Mouse (Mus musculus): ENCODE data around the gene Tns4. TPM values are rescaled to one million over a fixed set of nuclear protein-coding genes. Genes with fewer than 3 reads are reported as not detected.

The Tns4 gene
- total and polyA plus RNA-seq, 3 experiments, result 0.03 TPM; not detected in 2

DNA sequence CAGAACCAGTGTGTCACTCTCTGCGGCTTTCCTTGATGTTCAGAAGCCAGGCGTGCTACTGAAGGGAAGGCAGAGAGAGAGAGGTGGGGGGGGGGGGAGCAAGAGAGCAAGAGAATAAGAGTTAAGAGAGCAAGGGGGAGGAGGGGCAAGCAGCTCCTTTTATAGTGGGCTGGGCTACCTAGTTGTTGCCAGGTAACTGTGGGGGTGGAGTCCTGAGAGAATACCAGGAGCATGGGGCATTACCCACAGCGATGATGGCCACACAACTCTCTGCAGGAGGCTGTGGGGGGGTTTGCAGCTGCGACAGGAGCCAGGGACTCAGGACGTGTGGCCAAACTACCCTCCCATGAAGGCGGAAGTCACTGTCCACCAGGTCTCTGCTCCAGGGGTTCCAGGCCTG is 63.2 kb downstream of the Tns4 start:
- Histone ChIP-seq H3K79me2 (ENCODE audit: control insufficient read depth, insufficient read depth, low read length, poor library complexity) (peaks cover 27% of the 10 kb centered on the region), H3K27ac (ENCODE audit: control insufficient read depth, low read depth, low read length) (no peak overlapping the region), H3K9me3 (replicated peaks; ENCODE audit: insufficient read depth, low read length) (no peaks in the 10 kb centered on the region), H3K4me1 (ENCODE audit: control insufficient read depth in 1 of 2, insufficient read depth in 2 of 2, low read length in 2 of 2) (peaks cover 0 to 11% of the 10 kb centered on the region in 2 experiments; a peak in 3 of 4 replicates), H3K4me3 (ENCODE audit: control insufficient read depth in 1 of 2, insufficient read depth in 1 of 2, low read depth in 2 of 2, low read length in 2 of 2) (no peak overlapping the region), H3K27me3 (ENCODE audit: control insufficient read depth in 1 of 2, insufficient read depth in 2 of 2, low read length in 2 of 2) (no peaks in the 10 kb centered on the region), H3K9ac (ENCODE audit: control insufficient read depth, low read depth, low read length, poor library complexity, severe bottlenecking) (no peak overlapping the region), H3K36me3 (ENCODE audit: control insufficient read depth in 1 of 2, insufficient read depth in 2 of 2, low read length in 2 of 2) (peaks cover 20 to 21% of the 10 kb centered on the region in 2 experiments)
- no peak for DNase-seq (ENCODE audit: low read depth, low spot score)
- TF ChIP-seq E2F4 (IDR thresholded peaks at IDR 0.05; ENCODE audit: borderline replicate concordance, low read depth, low read length), result no peak
- TF ChIP-seq GABPA (IDR thresholded peaks at IDR 0.05; ENCODE audit: low read depth, low read length), result no peak
- TF ChIP-seq RAD21 (IDR thresholded peaks at IDR 0.05; ENCODE audit: low read depth, low read length), result no peak
- no peak for TF ChIP-seq HCFC1 (IDR thresholded peaks at IDR 0.05; ENCODE audit: low read depth, low read length)
- TF ChIP-seq BHLHE40 (IDR thresholded peaks at IDR 0.05; ENCODE audit: borderline replicate concordance, low read depth, low read length), result no peak

DNA sequence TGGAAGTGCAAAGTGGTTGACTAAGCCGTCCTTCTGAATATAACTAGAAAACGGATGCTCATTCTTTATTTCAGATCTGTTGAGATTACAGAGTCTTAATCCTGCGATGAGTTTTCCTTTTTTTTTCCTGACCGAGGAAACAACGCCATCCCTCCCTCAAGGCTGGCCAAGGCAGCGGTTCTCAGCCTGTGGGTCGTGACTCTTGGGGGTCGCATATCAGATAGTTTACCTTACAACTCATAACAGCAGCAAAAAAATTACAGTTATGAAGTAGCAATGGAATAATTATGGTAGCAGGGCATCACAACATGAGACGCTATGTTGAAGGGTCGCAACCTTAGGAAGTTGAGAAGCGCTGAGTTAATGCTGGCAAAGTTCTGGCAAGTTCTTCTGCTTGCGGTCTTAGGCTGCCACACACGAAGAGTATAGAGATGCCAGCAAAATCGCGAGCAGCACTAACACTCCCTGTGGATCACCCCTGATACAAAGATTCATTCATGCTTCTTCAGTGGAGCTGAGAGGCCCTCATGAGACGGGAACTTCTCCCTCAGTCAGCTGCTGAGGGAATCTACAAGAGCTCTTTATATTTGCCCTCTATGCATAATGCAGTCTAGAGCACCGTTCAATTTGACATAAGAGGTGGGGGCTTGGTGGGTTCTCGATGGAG is 64.5 kb downstream of the Tns4 start:
- Histone ChIP-seq H3K79me2 (ENCODE audit: control insufficient read depth, insufficient read depth, low read length, poor library complexity) (peaks cover 34% of the 10 kb centered on the region), H3K9ac (ENCODE audit: control insufficient read depth, low read depth, low read length, poor library complexity, severe bottlenecking) (peak overlapping the region; percentile 45), H3K27ac (ENCODE audit: control insufficient read depth, low read depth, low read length) (peak overlapping the region; percentile 64), H3K4me3 (ENCODE audit: control insufficient read depth in 1 of 2, insufficient read depth in 1 of 2, low read depth in 2 of 2, low read length in 2 of 2) (0 out of 4 replicates have a peak overlapping the region, but pooled peaks of 1 of the 2 experiments have one; percentile 8), H3K4me1 (ENCODE audit: control insufficient read depth in 1 of 2, insufficient read depth in 2 of 2, low read length in 2 of 2) (peaks cover 0 to 11% of the 10 kb centered on the region in 2 experiments; a peak in 3 of 4 replicates), H3K27me3 (ENCODE audit: control insufficient read depth in 1 of 2, insufficient read depth in 2 of 2, low read length in 2 of 2) (no peaks in the 10 kb centered on the region), H3K36me3 (ENCODE audit: control insufficient read depth in 1 of 2, insufficient read depth in 2 of 2, low read length in 2 of 2) (peaks cover 31% of the 10 kb centered on the region in 2 experiments), H3K9me3 (replicated peaks; ENCODE audit: insufficient read depth, low read length) (no peaks in the 10 kb centered on the region)
- DNase-seq (ENCODE audit: low read depth, low spot score), result no peak
- TF ChIP-seq TAL1 (IDR thresholded peaks at IDR 0.05; ENCODE audit: low read length), result no peak
- 0 out of 4 replicates have a peak, but pooled peaks of 1 of the 2 experiments have one; percentile 12 for TF ChIP-seq POLR2A (IDR thresholded peaks at IDR 0.05; ENCODE audit: control insufficient read depth in 1 of 2, insufficient read depth in 1 of 2, low read depth in 1 of 2, low read length in 2 of 2, poor library complexity in 1 of 2)

DNA sequence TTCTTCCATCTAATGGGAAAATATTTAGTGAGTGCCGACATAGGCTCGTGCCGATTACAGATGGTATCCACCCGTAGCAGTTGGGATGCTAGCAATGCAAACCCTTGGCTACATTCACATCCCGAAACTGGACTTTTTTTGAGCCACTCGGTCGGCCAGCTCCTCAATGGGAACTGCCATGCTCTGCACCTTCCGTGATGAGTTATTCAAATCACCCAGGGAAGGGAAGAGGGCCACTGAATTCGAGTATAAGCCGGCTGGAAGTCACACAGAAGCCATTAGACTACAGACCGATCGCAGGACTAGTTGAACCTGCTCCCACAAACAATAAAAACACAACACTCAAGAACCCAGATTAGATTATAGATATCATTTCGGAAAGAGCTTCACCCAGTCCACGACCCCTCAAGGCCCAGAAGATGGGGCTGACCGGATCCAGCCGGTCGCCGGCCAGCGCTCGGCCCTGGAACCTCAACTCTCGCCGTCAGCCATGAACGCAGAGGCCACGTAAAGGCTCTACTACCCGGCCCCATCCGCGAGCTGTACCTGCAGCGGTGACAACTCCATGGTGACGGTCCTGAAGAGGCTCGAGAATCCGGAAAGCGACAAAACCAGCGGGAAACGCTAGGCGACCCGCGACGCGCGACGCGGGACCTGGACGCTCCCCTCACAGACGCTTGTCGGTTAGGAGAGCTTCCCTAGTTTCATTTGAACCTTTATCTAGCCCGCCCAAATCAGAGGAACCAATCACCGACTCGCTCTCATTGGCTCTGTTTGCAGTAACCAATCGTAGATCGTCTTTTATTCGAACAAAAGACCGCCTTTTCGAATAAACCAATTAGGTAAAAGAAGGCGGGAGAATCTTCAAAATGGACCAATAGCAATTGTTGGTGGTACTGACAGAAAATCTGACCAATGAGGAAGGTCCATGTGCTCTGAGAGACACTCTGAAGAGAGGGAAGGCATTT is 65.3 kb downstream of the Tns4 start, which contains the start of gene Top2a:
TSS of gene Top2a (minus strand) at position 690 of the 968 bp plus-strand sequence.
- Histone ChIP-seq H3K9ac (ENCODE audit: control insufficient read depth, low read depth, low read length, poor library complexity, severe bottlenecking) (peak within 1 kb of the TSS; percentile 97), H3K4me1 (ENCODE audit: control insufficient read depth in 1 of 2, insufficient read depth in 2 of 2, low read length in 2 of 2) (peaks cover 0 to 11% of the 10 kb centered on the region in 2 experiments; a peak in 3 of 4 replicates), H3K27ac (ENCODE audit: control insufficient read depth, low read depth, low read length) (peak within 1 kb of the TSS; percentile 88), H3K9me3 (replicated peaks; ENCODE audit: insufficient read depth, low read length) (no peaks in the 10 kb centered on the region), H3K27me3 (ENCODE audit: control insufficient read depth in 1 of 2, insufficient read depth in 2 of 2, low read length in 2 of 2) (no peaks in the 10 kb centered on the region), H3K79me2 (ENCODE audit: control insufficient read depth, insufficient read depth, low read length, poor library complexity) (peaks cover 37% of the 10 kb centered on the region), H3K36me3 (ENCODE audit: control insufficient read depth in 1 of 2, insufficient read depth in 2 of 2, low read length in 2 of 2) (peaks cover 37 to 39% of the 10 kb centered on the region in 2 experiments), H3K4me3 (ENCODE audit: control insufficient read depth in 1 of 2, insufficient read depth in 1 of 2, low read depth in 2 of 2, low read length in 2 of 2) (peak within 1 kb of the TSS; percentile 88 to 93)
- DNase-seq (ENCODE audit: low read depth, low spot score), result peak; percentile 99
- peak; percentile 98 for TF ChIP-seq TBP (IDR thresholded peaks at IDR 0.05; ENCODE audit: low read depth, low read length)
- no peak for TF ChIP-seq MAZ (IDR thresholded peaks at IDR 0.05; ENCODE audit: low read depth, low read length)
- peak; percentile 94 for TF ChIP-seq MAX (IDR thresholded peaks at IDR 0.05; ENCODE audit: low read length)
- TF ChIP-seq ETS1 (IDR thresholded peaks at IDR 0.05; ENCODE audit: low read depth, low read length), result no peak; the same call in 1 of the 2 replicates
- TF ChIP-seq RAD21 (IDR thresholded peaks at IDR 0.05; ENCODE audit: low read depth, low read length), result no peak
- TF ChIP-seq BHLHE40 (IDR thresholded peaks at IDR 0.05; ENCODE audit: borderline replicate concordance, low read depth, low read length), result no peak
- peak; percentile 83 for TF ChIP-seq HCFC1 (IDR thresholded peaks at IDR 0.05; ENCODE audit: low read depth, low read length)
- TF ChIP-seq SIN3A (IDR thresholded peaks at IDR 0.05; ENCODE audit: low read length), result peak; percentile 97
- peak; percentile 97 for TF ChIP-seq POLR2AphosphoS2 (IDR thresholded peaks at IDR 0.05; ENCODE audit: low read length)
- peak; percentile 99 for TF ChIP-seq MYC (IDR thresholded peaks at IDR 0.05; ENCODE audit: low read depth, low read length)
- TF ChIP-seq GATA1 (IDR thresholded peaks at IDR 0.05; ENCODE audit: low read depth, low read length), result peak; percentile 95
- TF ChIP-seq POLR2A (IDR thresholded peaks at IDR 0.05; ENCODE audit: control insufficient read depth in 1 of 2, insufficient read depth in 1 of 2, low read depth in 1 of 2, low read length in 2 of 2, poor library complexity in 1 of 2), result peak; percentile 94 to 99
- TF ChIP-seq NELFE (IDR thresholded peaks at IDR 0.05; ENCODE audit: low read depth, low read length), result peak; percentile 100
- TF ChIP-seq CHD1 (IDR thresholded peaks at IDR 0.05; ENCODE audit: low read depth, low read length), result peak; percentile 71; the same call in 1 of the 2 replicates
- no peak for TF ChIP-seq USF1 (IDR thresholded peaks at IDR 0.05; ENCODE audit: low read depth, low read length)
- TF ChIP-seq JUND (IDR thresholded peaks at IDR 0.05; ENCODE audit: low read depth, low read length), result no peak; the same call in 1 of the 2 replicates
- TF ChIP-seq MEF2A (IDR thresholded peaks at IDR 0.05; ENCODE audit: extremely low read depth, insufficient replicate concordance, low read depth, low read length, poor library complexity, severe bottlenecking), result no peak
- peak; percentile 98 for TF ChIP-seq CHD2 (IDR thresholded peaks at IDR 0.05; ENCODE audit: low read length)
